Mouse (Mus musculus) lung, postnatal 25 days (tissue): ENCODE measurements at regions not wholly inside any gene's neighbourhood (a gene's known extent, or its start where the extent isn't known, plus 50 kb on each side); places are given as distances from the start of the nearest gene placed in this dataset.

Source experiments
- DNase-seq: peaks from one replicate; pipeline ENCODE4 v3.0.0; 2022; ENCODE audit warnings: low spot score

DNA sequence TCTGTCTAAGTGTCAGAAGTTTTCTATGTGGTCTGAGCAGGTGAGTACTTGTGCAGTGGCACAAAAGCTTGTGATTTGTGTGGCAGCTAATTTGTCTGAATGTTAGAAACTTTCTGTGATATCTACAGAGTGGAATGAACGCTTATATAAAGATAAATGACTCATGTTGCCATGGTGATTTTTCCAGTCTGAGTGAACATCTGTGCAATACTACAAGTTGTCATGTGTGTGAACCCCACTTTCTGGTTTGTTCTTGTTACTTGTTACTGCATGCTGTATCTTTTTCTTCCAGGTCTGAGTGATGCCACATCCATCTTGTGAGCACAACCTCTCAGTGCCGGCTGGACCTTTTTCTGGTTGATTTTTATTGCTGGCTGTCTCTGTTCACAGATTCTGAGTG, 96.8 kb downstream of the Btbd35f7 start:
- no peak for DNase-seq

- DNase-seq = peak; percentile 2
Measured at GRCm38 (mm10) chrX:5798433-5798832, 129.6 kb downstream of the Btbd35f7 start.

GRCm38 (mm10) chrX:5798902-5799301, 130.0 kb downstream of the Btbd35f7 start:
- DNase-seq = no peak

- no peak for DNase-seq
Measured at GRCm38 (mm10) chrX:5803181-5803580, 134.3 kb downstream of the Btbd35f7 start.
